Mouse (Mus musculus) CD4-positive, CD25-positive, alpha-beta regulatory T cell, adult 4 months (primary cell): Measurements from ENCODE around the gene Socs7. TPM values are rescaled to one million over a fixed set of nuclear protein-coding genes. Genes with fewer than 3 reads are reported as not detected.

ENCODE experiments used
- ATAC-seq: one replicate; pipeline ENCODE4 v1.8.0; 2017
- polyA plus RNA-seq, 2 experiments: library from polyadenylated mRNA; unstranded; fragments of 100-300 nt; shearing (Covaris generic); gene quantifications; one replicate each; pipeline ENCODE4 v1.2.1; 2017

Socs7 gene
- polyA plus RNA-seq, 2 experiments from 2014 or later, result 7.6 to 8.4 TPM

DNA sequence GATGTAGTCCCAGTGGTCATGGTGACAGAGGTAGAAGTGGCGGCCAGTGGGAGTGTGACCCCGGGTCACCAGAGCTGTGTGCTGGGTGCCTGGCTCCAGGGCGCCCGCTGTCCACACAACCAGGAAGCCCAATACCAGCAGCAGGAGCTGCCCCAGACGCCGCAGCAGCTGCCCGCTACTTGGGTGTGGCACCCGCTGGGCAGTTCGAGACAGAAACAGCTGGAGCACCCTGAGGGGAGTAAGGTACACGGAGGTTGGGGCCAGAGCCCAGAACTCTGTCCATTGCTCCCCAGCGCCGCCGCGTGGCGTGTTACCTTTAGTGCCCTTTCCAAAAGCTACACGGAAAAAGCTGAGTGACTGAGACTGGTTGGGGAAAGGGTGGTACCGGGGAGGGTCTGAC lies 18.7 kb upstream of the Socs7 start:
- ATAC-seq, result peak; percentile 49

- no peak for ATAC-seq
Observed at GRCm38 (mm10) chr11:97345446-97345845, 16.9 kb upstream of the Socs7 start.

- ATAC-seq, result no peak
Observed at GRCm38 (mm10) chr11:97346383-97346782, 16.0 kb upstream of the Socs7 start.

DNA sequence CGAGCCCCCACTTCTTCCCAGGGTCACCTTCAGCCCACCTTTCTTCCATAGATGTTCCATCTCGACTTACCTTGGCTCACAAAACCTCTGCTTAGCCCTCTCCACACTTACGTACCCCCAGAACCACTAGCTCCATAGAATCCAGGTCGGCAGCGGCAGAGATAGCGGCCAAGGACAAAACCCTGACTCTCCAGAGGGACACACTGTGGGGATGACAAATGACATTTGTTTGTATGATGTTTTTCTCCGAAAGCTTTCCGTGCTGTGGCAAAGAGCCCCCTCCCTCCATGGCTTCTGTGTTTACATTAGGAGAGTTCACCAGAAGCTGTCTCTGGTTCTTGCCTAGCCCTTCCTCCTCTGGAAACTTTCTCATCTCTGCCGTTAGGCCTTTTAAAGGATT lies 15.1 kb upstream of the Socs7 start:
- ATAC-seq, result no peak

DNA sequence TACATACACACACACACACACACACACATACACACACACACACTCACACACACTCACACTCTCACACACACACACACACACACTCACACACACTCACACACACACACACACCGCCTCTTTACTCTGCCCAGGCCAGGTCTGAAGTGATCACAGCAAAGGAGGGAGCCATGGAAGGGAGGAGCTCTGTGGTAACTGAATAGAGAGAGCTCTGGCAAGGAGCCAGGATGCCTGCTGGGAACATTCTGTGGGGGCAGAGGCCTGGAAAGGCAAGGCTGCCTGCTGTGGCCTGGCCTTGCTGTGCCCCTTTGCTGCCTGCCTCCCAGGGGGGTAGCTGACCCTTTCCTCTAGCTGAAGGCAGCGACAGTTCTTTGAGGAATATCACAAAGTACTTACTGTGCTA lies 12.3 kb upstream of the Socs7 start:
- no peak for ATAC-seq

DNA sequence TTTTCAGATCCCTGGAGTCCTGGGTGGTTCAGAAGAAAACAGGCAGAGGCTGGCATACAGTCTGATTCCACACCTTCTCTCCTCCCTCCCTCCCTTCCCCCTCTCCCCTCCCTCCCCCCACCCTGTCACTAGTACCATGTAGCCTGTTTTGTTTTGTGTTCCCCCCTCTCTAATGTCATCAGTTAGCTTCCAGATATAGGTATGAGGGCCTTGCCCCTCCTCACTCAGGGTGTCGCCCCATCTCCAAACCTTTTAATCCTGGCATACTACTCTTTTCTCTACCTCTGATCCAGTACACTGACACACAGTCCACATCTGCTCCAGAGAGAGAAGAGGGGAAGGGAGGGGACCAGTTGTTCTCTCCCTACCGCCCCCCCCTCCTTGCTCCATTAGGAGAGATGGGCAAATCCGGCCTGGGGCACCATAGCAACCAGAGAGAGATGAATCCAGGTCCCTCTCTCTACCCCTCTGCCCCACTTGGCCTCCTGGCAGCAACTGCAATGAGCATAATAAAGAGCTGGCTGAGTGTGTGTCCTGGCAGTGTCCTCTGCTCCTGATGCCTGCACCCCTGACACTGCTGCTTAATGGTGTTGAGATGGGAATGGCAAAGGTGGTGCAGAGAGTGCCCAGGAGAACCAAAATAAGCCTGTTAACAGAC lies 10.2 kb upstream of the Socs7 start, which contains the start of gene Gpr179:
Gene Gpr179, minus strand, starts transcription at position 51 of the 658 bp plus-strand sequence.
- ATAC-seq, result no peak

- ATAC-seq, result no peak
Observed at GRCm38 (mm10) chr11:97352935-97353597, 9.3 kb upstream of the Socs7 start.

GRCm38 (mm10) chr11:97354646-97355045 lies 7.7 kb upstream of the Socs7 start:
- no peak for ATAC-seq

DNA sequence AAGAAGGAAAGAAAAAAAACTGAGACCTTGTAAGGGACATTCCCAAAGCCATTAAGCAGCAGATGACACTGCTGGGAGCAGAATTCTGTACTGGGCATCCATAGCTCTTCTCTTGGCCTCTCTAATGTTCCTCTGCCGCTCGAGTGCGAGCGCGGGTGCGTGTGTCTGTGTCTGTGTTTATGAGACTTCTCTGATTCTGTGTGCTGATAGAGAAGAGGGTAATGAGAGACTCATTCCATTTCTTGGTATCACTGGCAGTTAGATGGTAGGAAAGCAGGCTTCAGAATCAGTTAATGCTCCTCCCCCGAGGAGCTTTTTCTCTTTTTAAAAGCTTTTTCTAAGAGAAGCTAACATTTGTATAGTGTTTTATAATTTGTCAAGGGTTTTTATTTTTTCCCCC lies 7.1 kb upstream of the Socs7 start:
- ATAC-seq, result no peak

DNA sequence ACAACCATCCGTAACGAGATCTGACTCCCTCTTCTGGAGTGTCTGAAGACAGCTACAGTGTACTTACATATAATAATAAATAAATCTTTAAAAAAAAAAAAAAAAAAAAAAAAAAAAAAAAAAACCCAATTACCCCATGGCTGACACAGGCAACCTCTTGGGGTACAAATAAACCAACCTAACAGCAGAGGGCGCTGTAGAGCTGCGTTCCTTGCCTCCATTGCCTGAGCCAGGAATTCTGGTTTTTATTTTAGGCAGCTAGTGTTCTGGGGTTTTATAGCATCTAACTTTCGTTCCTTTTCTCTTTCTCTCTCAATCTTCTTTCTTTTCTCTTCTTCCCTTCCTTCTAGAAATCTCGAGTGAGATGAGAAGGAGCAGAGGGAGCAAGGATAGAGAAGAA lies 4.7 kb upstream of the Socs7 start:
- peak; percentile 32 for ATAC-seq

GRCm38 (mm10) chr11:97362649-97362942 lies 245 bp downstream of the Socs7 start:
- ATAC-seq, result no peak

- ATAC-seq, result peak; percentile 14
Observed at GRCm38 (mm10) chr11:97362943-97363643, 742 bp downstream of the Socs7 start.

- ATAC-seq, result peak; percentile 2
Observed at GRCm38 (mm10) chr11:97363644-97363995, 1.3 kb downstream of the Socs7 start.

- no peak for ATAC-seq
Observed at GRCm38 (mm10) chr11:97365556-97365955, 3.2 kb downstream of the Socs7 start.

DNA sequence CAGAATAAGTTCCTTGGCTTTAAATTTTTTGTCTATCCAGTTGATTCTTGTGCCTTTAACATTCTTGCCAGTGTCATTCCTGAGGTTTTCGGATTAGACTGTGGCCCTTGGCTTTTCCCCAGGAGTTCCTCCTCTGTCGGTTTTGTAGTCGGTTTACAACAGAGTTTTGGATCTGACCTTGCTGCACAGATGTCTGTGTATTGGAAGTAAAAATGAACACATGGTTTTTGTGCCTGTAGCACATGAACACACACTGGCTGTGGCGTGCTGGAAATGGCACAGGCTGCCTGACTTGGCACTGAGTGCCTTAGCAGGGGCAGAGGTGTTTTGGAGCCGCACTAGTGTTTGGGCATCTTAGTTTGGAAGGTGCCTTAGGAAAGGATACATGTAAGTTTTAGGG lies 6.2 kb downstream of the Socs7 start:
- ATAC-seq, result no peak

GRCm38 (mm10) chr11:97370329-97371091 lies 8.2 kb downstream of the Socs7 start:
- ATAC-seq, result no peak

DNA sequence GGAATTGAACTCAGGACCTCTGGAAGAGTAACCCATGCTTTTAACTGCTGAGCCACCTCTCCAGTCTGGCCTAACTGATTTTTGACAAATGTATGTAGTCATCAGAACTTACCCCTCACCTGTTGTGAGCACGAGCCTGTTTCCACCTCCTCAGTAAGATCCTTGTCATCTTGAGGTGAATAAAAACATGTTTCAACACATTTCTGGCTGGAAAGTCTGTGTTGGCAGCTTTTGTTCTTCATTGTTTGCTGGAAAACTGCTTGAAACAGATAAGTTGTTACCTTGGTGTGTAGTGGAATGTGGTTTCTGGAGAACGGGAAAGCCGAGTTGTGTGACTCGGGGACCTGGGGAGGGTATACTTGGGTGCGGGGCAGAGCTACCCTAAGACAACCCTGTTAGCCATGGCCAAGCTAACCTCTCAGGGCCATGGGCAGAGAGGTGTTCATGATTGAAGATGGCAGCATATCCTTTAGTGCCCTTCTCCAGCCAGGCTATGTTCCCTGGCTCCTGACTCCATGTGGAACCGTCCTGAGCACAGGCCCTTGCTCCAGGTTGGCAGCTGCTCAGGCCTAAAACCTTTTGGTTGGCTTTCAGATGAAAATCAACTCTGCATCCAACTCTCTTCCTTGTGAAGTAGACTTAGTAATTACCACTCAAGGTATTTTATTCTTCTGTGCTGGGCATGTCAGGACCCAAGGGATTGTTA lies 10.0 kb downstream of the Socs7 start:
- no peak for ATAC-seq

DNA sequence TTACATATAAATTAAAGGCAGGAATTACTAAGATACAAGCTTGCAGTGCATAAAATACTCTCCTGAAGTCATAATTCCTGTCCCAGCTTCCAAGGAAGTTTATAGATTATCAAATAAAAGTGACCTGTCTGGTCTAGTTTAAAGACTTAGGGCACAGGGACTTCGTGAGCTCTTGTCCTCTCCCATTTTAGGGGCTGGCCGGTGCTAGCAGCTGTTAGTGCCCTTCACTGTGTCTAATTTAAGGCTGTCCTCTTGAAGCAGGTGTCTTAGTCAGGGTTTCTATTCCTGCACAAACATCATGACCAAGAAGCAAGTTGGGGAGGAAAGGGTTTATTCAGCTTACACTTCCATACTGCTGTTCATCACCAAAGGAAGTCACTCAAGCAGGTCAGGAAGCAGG lies 11.1 kb downstream of the Socs7 start:
- no peak for ATAC-seq

- ATAC-seq, result no peak
Observed at GRCm38 (mm10) chr11:97380036-97380435, 17.7 kb downstream of the Socs7 start.

DNA sequence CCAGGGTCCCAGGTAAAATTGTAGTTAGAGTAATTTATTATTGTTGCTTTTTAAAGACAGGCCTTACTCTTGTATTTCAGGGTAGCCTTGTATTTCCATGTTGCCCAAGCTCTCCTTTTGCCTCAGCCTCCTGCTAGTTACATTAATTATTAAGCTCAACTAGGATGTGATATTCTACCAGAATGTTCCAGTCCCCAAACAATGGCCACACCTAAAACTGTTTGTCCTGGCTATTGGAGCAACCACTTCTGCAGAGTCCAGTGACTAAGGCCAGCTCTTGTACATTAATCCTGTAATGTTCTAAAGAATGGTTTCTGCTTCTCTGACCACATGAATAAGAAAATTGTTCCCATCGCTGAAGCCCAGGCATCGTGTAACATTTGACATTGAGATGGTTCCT lies 20.7 kb downstream of the Socs7 start:
- no peak for ATAC-seq

GRCm38 (mm10) chr11:97383764-97384163 lies 21.4 kb downstream of the Socs7 start:
- no peak for ATAC-seq

GRCm38 (mm10) chr11:97387811-97388210 lies 25.5 kb downstream of the Socs7 start:
- no peak for ATAC-seq

- no peak for ATAC-seq
Observed at GRCm38 (mm10) chr11:97389127-97389526, 26.8 kb downstream of the Socs7 start.
